Mouse (Mus musculus) A20 (cell line): Measurements from ENCODE around the gene Cdhr2.

Experiments
- DNase-seq: peaks from one replicate; pipeline ENCODE4 v3.0.0-alpha.2; 2011; ENCODE audit warnings: low read depth, low spot score

Gene Cdhr2

DNA sequence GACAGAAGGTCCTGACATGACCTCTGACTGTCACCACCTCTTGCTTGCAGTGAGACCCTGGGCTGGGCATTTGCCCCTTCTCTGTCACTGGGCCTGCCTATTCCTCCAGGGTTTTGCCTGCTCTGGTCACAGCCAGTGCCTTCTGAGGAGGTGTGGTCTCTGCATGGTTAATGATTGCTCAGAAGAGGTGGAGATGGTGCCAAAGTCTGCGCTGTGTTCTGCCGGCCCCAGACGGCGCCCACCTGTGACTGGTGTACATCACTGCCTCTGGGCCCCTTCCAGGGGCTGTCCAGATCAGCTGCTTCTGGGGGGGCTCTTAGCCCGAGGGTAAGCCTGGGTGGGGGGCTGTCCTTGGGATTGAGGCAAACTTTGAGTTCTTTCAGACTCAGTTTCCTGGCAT is at the start of gene Cdhr2:
Cdhr2 (plus strand) TSS at position 219 of the 400 bp plus-strand sequence.
- DNase-seq: no peak

DNA sequence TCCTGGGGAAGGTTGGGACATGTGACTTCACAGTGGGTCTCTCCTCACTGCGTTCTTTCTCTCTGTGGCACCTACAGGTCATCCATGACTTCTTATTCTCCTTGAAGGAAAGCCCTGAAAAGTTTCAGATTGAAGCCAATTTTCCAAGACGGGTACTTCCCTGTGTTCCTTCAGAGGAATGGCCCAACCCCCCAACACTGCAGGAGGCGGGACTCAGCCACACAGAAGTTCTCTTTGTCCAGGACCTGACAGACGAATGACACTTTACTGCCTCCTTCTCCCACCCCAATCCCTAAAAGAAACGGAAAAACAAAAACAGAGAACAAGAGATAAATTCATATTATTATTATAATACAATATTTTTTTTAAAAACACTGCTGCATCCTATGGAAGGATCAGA is 40.4 kb upstream of the Cdhr2 start:
- no peak for DNase-seq

DNA sequence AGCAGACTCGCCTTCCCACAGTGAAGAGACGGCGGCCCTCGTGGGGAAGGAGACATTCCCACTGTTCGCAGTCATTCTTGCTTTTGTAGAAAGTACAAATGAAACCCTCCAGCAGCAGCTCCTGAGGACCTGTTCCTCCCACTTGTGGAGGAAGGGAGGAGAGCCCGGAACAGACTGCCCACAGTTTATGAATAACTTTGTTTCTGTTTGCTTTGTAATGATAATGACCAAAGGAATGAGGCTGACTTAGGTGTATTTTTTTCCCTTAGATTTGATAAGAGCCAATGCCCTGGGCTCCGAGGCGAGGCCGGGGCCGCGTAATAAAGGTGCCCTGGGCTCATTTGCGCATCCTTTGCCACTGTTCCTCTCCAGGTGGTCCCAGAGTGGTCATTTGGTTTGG is 39.9 kb upstream of the Cdhr2 start:
- DNase-seq: no peak

DNA sequence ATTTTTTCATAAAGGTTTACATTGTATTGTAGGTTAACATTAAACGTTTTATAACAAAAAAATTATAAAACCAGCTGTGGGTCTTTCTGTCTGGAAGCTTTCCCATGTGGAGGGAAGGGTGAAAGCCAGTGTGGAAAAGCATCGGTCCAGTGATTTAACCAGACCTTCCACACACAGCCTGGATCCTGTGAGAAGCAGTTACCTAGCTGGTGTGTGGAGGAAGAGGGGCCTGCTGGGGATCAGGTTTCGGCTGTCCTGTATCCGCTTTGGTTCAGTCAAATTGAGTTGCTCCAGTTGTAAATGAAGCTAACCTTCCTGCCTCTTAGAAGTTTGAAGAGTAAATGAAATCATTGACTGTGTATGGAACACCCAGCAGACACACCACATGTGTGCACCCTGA is 37.3 kb upstream of the Cdhr2 start:
- no peak for DNase-seq

DNA sequence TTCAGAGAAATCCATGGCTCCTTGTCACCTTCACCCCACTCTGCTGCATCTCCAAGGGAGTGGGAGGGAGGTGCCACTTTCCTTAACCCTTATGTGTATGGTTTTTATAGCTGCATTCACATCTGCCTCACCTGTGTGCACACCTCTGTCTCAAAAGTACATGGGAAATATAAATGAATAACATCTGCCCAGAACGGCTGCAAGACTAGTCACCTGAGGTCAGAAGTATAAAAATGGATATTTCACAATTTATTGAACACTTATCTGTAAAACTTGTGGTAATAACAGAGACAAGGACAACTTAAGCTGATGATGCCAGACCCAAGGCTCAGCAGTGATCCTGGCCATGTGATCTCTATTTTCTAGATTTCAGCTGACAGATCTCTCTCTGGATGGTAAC is 36.8 kb upstream of the Cdhr2 start:
- DNase-seq: no peak

DNA sequence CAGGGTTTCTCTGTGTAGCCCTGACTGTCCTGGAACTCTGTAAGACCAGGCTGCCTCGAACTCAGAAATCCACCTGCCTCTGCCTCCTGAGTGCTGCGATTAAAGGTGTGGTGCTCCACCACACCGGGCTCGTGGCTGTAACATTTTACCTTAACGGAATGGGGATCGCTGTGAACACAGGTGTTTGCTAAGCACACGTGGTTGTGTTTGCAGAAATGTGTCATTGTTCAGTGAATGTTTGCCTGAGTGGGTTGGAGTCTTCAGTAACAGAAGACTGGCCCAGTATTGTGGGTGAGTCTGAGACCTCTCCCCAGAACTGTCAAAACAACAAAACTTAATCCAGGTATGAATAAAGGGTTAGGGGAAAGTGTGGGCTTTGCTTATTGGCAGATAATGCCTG is 36.2 kb upstream of the Cdhr2 start:
- no peak for DNase-seq

DNA sequence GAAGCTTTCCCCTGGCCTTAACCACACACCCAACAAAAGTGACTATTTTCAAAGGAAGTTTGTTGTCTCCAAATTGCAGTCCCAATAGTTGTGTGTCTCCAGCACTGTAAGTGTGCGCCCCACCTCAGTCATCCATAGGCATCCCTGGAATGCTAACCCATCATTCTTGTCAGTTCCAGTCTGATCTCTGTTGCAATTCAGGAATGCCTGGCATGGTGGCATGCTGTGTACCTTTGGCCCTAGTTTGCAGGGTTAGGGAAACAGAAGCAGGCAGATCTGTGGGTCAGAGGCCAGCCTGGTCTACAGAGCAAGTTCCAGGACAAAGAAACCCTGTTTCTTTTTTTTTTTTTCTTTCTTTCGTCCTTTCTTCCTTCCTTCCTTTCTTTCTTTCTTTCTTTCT is 30.8 kb upstream of the Cdhr2 start:
- DNase-seq: no peak

DNA sequence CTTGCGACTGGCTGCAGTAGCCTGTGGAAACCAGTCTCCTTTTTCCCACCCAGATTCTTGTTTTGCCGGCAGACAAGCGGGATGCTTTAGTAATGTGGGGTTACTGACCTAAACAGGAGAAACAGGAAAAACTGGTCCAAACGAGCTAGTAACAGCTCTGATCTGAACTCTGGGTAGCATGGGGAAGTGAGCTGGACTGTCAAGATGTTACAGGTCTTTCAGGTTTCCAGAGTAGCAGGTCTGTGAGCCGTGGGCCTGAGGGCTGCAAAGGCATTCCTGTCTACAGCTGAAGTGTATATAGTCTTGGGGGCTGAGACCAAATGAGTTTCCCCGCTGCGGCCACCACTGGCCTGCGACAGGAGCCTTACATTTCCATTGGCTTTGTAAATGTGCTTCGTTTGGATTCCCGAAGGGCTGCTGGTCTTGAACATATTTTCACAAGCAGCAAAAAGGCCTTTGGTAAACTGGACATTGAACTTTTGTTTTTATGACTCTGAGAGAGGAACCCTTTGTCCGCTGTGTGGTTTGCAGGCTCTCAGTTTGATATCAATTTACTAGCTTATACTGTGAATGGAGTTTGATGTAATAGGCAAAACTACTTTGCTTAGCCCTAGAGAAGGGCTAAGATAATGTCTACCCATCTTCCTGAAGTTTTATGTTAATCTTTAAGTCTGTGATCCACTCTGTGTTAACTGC is 25.2 kb upstream of the Cdhr2 start:
- no peak for DNase-seq

DNA sequence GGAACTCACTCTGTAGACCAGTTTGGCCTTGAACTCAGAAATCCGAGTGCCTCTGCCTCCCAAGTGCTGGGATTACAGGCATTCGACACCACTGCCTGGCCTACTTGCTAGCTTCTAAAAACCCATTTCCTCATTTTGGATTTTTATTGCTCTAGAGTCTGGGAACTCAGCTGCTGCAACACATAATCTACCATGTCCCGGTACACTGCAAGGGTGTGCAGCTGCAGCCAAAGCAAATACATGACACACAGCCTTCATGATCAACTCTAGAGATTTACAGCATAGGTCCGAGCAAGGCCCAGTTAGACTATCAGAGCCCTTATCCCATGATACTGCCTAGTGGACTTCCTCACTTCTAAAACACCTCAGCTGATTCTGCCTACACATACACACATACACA is 23.0 kb upstream of the Cdhr2 start:
- no peak for DNase-seq

DNA sequence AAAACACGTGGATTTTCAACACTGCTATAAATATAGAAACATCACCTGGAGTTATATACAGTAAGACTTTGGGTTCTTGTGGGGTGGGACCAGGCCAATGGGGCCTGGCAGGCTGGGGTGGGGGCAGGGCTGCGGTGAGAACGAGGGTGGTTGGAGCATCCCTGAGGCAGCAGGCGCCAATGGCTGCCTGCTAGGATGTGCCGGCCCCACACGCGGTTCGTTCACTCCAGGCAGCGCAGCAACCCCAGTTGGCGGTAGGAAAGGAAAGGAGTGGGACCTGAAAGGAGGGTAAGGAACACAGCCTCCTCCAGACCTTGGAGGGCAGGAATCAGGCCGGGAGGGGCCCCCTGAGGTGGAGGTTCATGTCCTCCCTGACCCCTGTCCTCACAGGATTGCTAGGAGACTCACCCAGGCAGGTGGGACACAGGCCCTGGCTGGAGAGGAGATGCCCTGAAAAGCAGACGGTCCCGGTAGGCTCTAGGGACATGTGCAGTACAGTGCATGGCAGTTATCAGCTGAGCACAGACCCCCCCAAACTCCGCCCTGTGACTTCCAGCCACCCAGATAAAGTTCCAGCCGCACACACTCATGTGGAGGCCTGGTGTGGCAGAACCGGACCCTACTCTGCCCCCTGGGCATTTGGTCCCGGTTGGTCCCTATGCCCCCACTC is 20.9 kb upstream of the Cdhr2 start:
- DNase-seq: no peak

DNA sequence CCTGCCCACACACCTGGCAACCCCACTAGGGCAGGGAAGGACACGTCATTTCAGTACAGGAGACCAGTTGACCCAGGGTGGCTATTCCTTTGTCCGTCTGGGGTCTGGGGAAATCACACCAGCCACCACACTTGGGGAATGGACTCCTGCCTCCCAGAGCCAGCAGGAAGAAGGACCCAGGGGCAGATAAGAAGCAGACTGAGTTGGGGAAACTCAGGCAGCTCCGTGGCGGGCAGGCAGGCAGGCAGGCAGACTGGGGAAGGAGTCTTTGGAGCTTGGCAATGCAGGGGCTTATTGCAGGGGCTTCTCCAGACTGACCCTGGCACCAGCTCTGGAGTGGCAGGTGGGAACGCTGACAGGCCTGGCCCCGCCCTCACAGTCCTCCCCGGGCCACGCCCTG is 20.0 kb upstream of the Cdhr2 start:
- no peak for DNase-seq

DNA sequence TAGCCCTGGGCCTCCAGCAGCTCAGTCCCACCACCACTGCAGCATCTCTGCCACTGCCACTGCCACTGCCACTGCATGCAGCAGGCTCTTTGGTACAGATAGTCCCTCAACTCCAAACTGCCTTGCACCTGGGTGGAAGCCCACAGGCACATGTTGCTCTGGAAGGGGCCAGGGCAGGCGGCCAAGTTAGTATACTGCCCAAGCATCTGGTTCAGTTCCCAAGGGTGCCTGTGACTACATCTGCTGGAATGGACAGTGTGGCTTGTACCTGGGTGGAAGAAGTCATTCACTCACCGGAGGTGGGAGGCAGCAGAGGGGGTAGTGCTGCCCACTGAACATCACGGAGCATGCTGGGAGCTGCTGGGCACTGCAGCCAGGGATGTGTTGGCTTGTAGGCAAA is 18.0 kb upstream of the Cdhr2 start:
- DNase-seq: no peak

DNA sequence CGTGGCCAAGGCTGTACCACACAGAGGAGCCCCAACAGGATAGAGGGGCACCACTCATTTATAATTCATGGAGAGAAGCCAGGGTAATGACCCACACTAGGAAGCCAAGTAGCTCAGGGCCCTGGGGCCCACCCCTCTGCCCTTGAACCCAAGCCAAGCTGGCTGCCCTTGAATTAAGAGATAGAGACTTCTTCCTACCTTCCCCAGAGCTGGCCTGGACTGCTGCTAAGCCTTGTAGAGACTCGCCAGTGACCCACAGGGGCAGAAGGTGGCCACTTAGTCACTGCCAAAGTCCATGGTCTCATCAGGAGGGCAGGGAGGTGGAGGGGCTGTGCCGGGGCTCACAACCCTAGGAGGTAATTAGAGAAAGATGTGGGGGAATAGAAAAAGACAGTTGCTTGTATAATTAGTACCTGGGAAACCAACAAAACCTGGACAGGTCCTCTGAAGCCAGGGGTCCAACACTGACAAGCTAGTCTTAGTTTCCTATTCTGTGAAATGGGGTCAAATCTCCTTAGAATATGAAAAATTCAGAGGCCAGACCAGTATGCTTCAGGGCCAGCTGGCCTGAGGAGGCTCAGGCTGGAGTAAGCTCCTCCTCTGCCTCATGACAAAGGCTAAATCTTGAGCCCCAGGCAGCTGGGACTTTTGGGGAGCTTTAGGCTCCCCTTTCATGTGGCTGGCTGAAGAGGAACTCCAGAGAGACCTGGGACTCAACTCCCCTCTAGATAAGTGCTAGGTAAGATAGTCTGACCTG is 16.9 kb upstream of the Cdhr2 start:
- DNase-seq: no peak

DNA sequence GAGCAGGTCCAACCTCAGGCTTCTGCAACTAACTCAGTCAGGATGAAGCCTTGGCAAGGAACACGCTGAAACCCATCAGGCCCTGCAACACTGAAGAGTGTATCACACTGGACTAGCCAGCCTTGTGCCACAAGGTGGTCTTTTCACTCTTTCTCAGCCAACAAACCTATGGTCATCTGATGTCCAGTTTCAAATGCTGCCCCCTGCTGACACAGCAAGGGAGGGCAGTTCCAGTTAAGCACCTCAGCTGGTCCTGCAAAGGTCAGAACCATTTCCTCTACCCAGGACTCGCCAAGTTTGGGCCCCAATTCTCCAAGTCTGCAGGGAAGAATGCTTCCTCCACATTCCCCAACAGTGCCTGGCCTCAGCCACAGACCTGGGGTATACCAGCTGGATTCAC is 16.1 kb upstream of the Cdhr2 start:
- peak; percentile 32 for DNase-seq

DNA sequence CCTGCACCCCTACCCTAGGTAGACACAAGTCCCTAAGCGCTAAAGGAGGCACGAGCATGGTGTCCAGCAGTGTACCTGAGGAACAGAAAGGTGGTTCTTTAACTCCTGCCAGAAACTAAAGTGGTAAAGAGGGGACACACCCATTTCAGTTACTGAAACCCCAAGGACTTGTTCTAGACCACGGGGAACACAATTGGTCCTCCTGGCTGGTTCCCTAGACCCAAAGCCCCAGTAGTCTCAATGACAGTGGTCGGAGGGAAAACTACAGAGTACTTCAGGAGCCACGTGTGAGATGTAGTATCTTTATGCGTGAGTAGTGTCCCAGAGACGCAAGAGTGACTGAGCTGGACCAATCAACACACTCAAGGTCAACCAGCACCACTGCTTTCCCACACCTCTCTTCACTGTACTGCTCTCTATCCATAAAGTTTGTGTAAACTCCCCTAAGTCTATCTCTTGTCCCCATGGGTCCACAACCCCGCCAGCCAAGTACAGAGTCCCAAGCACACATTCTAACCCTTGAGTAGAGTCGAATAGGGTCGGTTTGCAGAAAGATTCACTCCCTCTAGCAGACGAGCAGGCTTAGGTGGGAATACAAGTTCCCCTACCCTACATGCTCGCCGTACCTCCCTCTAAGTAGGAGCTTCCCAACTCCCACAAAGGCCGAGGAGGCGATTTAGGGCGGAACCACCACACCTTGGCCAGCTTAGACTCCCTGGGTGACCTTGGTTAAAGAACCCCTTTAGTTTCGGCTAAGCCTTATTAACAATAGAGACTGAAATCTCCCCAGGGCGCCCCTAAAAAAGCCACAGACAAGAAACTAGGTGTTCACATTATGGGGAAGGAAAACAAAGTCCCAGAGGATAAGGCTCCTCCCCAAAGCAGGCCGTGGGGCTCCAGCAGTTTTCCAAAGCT is 14.9 kb upstream of the Cdhr2 start:
- DNase-seq: peak; percentile 30

DNA sequence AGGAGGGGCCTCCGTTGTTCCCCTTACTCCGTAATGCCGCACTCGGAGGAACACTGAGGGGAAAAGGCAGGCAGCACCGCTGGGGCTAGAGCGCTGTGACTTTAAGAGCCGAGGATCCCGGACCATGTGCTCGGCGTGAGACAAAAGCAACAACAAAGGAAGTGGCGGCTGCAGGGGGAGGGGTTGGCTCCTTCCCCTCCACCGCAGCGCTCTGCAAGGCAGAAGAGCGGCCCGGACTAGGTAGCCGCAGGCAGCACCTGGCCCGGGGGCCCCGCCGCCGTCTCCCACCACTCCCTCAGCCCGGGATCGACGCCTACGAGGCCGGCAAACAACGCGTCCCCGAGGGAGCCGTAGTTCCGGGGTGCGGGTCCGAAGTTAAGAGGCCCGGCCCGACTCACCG is 14.2 kb upstream of the Cdhr2 start:
- DNase-seq: peak; percentile 87

DNA sequence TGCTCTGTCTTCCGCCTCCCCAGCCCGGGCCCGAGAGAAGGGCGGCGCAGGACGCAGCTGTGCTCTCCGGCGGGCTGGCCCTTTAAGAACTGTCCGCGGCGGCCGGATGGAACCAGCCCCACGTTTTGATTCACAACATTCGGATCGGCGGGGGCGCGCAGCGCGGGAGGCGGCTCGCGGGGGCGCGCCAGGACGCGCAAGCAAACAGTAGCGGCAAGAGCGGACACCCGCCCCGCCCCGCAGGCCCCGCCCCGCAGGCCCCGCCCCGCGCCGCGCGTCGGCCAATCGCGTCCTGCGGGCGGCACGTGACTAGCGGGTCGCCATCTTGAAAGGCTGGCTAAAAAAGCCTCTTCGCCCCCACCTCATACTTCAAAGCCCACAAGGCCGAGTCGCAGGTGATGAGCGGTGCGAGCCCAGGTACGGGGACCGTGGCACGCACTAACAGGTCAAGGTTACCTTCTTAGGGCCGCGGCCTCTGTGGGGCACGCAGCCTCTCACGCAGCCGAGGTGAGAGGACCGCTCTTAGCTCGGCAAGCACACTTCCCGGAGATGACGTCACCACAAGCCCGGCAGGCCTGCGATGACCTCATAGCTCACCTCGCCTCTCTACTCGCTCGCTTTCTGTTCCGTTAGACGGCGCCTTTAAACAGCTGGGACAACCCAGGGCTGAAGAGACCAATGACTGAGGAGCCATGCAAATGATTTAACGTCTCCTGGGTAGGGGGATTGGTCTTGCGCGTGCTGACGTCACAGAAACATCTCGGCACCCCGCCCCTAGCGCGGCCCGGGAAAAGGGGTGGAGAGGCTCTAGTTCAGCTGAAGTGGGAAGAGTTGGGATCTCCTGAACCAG is 13.5 kb upstream of the Cdhr2 start:
- peak; percentile 99 for DNase-seq

DNA sequence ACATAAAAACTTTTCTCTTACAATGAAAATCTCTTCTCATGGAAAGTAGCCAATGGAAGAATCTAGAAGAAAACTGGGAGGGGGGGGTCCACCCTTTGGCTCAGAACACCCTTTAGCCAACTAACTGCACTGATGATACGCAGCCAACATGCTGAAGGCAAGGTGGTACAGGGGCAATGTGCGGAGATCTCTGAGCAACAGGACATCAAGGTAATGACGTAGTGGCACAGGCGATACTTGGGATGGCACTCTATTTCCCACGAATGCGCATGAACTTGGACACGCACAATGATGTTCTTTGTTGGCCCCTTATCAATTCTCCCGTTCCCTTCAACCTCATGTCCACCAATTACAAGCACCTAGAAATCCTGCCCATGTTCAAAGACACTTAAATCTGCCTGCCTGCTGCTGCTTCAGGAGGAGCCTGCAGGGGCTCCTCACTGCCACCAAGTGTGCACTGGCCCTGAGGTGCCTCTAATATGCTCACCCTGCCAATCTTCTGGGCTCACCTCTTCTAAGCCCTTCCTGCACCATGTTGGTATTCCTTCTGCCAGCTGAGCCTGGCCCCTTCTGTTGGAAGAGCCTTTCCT is 11.0 kb upstream of the Cdhr2 start:
- no peak for DNase-seq

DNA sequence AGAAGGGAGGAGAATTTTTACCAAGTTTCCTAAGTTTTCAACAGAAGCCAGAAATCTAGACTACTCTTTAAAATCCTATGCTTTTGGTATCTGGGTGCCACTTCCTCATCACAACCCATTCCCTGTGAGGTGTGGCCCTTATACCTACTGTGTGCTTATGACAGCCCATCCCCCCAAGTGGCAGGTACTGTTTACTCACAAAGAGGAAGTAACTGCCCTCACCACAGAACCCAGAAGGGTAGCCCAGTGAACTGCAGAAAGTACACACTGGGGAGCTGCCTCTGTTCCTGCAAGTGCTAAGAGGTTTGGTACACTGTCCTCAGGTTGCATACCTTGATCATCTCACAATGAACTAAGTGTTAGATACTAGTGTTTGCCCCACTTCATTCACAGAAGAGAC is 9.5 kb upstream of the Cdhr2 start:
- DNase-seq: peak; percentile 84

DNA sequence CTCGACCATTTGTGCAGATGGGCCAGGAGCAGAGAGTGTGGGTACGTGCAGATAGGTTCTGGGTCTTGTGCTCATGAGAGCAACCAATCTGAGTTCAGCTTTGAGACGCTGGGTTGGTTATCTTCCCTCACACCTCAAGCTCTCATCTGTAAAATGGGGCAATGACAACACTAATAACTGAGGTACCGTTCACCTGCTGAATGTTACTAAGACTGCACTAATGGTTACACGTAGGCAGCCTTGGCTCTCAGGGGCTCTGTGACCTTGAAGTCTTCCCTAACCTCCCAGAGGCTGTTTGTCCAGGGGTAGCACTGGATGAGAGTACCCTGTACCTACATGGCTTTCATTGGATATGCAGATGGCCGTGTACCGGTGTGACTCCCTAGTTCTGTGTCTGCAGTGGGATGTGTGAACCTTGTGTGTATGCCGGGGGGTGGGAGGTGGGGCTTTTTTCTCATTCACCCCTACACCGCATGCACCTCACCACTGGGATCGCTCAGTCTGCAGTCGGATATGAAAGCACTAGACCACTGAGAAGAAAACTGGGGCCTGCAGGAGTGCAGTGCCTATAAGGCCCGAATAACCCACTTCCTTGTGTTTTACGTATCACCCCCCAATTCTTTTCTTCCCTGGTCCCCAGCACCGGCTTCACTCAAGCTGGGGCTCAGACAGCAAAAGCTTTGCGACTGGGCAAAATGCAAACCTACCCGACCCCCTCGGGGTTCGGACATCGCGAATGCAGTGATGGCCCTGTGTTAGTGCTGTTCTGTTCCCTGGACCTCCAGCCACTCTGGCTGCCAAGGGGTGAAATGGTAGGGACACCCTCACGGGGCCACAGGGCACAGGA is 8.3 kb upstream of the Cdhr2 start:
- no peak for DNase-seq
